Mouse (Mus musculus) hindbrain, embryonic 11.5 days (tissue): ENCODE data around the gene Aldh1l1. TPM values are rescaled to one million over a fixed set of nuclear protein-coding genes. Genes with fewer than 3 reads are reported as not detected.

Experiments
- ATAC-seq: fragments of 200-750 bp; cut with Nextera tagmentation; 2 replicates; pipeline ENCODE4 v1.8.0; 2017; ENCODE audit warnings: mild to moderate bottlenecking, moderate TSS enrichment, moderate library complexity; ENCODE audit not compliant: low FRiP score
- DNase-seq: peaks from one replicate; pipeline ENCODE4 v3.0.0-alpha.2; 2015; ENCODE audit warnings: low spot score
- H3K27ac ChIP-seq: fragments of 300-500 bp; sonication (generic); 2 replicates; pipeline ENCODE4 v1.5.1; 2014; ENCODE audit warnings: mild to moderate bottlenecking, low read depth, low read length
- H3K27me3 ChIP-seq: fragments of 300-500 bp; sonication (generic); 2 replicates; pipeline ENCODE4 v1.6.1; 2014; ENCODE audit warnings: mild to moderate bottlenecking, low read length, moderate library complexity, mixed read lengths; ENCODE audit not compliant: control insufficient read depth, insufficient read depth
- H3K36me3 ChIP-seq: fragments of 300-500 bp; sonication (generic); 2 replicates; pipeline ENCODE4 v1.6.1; 2014; ENCODE audit warnings: mild to moderate bottlenecking, low read length, moderate library complexity, mixed read lengths; ENCODE audit not compliant: control insufficient read depth, insufficient read depth
- H3K4me1 ChIP-seq: fragments of 300-500 bp; sonication (generic); replicated peaks from 2 replicates; pipeline ENCODE4 v1.6.1; 2014; ENCODE audit warnings: low read length, mixed read lengths; ENCODE audit not compliant: control insufficient read depth, insufficient read depth
- H3K4me2 ChIP-seq: fragments of 300-500 bp; sonication (generic); replicated peaks from 2 replicates; pipeline ENCODE4 v1.6.1; 2014; ENCODE audit warnings: mild to moderate bottlenecking, low read depth, low read length
- H3K4me3 ChIP-seq: fragments of 300-500 bp; sonication (generic); 2 replicates; pipeline ENCODE4 v1.5.1; 2014; ENCODE audit warnings: low read depth, low read length
- H3K9ac ChIP-seq: fragments of 300-500 bp; sonication (generic); 2 replicates; pipeline ENCODE4 v1.6.1; 2014; ENCODE audit warnings: low read depth, low read length
- H3K9me3 ChIP-seq: fragments of 300-500 bp; sonication (generic); 2 replicates; pipeline ENCODE4 v1.6.1; 2016; ENCODE audit warnings: low read length; ENCODE audit not compliant: control insufficient read depth
- WGBS: fragments of 180-500 bp; shearing (Covaris S2); extraction: QIAGEN DNeasy Blood & Tissue Kit; methylation state at CpG from one replicate; pipeline ENCODE4 v1.1.7; 2014; 5-methylcytosine and 5-hydroxymethylcytosine counted together
- polyA plus RNA-seq: library from polyadenylated mRNA; unstranded; fragments of >200 nt; fragmentation: Nextera tagmentation; extraction: Ambion mirVana; gene quantifications from 2 replicates; pipeline ENCODE4 v1.2.1, GENCODE M21; 2014

Gene Aldh1l1
- polyA plus RNA-seq, 1 experiment from 2014 or later, result 2.2 TPM

DNA sequence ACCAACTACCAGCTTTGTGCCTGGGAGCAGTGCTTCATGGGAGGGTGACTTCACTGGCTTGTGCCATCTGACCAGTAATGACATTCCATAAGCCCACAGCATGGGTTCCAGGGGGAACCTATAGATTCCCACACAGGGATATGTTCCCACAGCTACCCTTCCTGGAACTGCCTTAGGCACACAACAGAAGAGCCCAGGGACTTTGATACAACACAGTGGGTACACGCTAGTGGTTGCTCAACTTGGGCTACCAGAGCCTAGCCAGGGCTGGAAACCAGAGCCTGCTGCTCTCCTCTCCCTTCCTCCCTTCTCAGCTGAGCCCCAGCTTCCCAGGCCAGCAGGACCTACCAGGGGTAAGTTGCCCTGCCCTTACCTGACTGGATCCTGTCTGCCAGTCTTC, 54.3 kb downstream of the Aldh1l1 start:
- Histone ChIP-seq H3K9me3 (no peaks in the 10 kb centered on the region), H3K4me3 (no peak overlapping the region), H3K4me2 (no peak overlapping the region), H3K4me1 (no peaks in the 10 kb centered on the region), H3K36me3 (no peaks in the 10 kb centered on the region), H3K27ac (peak overlapping the region; percentile 83), H3K27me3 (no peaks in the 10 kb centered on the region), H3K9ac (no peak overlapping the region)
- no peak for DNase-seq
- WGBS, result 90% methylated on average over 1 of the region's 1 CpGs
- no peak for ATAC-seq

DNA sequence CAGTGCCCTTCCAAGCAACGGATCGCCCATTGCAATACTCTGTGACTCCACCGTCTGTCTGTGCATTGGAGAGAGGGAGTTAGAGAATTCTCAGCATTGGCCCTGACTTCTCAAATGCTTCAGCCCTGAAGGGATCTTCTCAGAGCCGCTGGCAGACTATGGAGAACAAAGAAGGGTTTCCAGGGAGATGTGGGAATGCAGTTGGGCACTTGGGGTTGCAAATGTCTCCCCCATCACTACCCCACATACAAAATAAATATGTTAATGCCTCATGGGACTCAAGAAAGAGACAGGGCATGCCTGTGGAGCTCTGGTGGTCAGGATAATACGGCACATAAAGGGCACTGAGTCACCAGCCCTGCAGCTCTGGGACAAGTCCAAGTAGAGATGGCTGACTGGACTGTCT, 55.1 kb downstream of the Aldh1l1 start:
- Histone ChIP-seq H3K9me3 (no peaks in the 10 kb centered on the region), H3K36me3 (no peaks in the 10 kb centered on the region), H3K9ac (no peak overlapping the region), H3K27ac (peak overlapping the region; percentile 83), H3K4me1 (no peaks in the 10 kb centered on the region), H3K4me2 (no peak overlapping the region), H3K27me3 (no peaks in the 10 kb centered on the region), H3K4me3 (no peak overlapping the region)
- no peak for DNase-seq
- peak; percentile 73 for ATAC-seq
- WGBS, result 37% methylated on average over 5 of the region's 5 CpGs

DNA sequence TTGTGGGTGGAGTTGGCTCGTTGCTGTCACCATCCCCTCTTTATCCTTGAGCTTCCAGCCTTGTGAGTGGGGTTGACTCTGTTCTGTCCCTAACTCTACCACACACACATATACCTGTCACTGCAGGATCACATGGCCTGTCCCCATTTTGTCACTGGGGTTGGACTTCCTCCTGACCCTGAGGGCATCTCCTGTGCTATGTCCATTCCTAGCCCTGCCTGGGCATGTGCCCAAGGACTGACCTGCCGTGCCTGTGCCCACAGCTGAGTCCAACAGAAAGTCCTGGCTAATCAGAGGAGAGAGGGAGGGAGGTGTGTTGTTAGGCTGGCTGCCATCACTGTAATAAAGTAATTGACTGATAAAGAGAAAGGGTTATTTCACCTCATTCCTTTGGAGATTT, 58.2 kb downstream of the Aldh1l1 start:
- Histone ChIP-seq H3K9ac (no peak overlapping the region), H3K4me3 (no peak overlapping the region), H3K9me3 (no peaks in the 10 kb centered on the region), H3K27ac (no peak overlapping the region), H3K4me1 (no peaks in the 10 kb centered on the region), H3K4me2 (no peak overlapping the region), H3K27me3 (no peaks in the 10 kb centered on the region), H3K36me3 (no peaks in the 10 kb centered on the region)
- ATAC-seq, result no peak
- WGBS, result 69% methylated on average over 2 of the region's 2 CpGs
- no peak for DNase-seq

DNA sequence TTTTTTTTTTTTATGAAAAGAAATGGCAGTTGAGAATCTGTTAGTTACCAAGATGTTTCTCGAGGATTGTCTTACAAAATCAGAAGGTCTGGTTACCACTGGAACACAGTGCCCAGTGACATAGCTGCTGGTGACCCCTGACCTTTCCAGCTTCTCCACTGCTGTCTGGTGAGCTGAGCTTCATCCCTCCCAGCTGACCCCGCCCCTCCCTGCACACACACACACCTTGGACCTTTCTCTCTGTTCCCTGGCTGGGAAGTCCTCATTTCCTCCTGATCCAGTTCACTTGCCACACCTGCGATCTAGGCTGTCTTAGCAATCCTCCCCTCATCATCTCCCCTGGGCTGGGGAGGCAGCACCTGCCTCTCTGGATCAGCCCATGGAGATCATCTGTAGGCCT, 60.0 kb downstream of the Aldh1l1 start:
- H3K27ac ChIP-seq, result no peak overlapping the region
- no peaks in the 10 kb centered on the region for H3K27me3 ChIP-seq
- no peaks in the 10 kb centered on the region for H3K4me1 ChIP-seq
- H3K4me2 ChIP-seq, result no peak overlapping the region
- H3K9me3 ChIP-seq, result no peaks in the 10 kb centered on the region
- 64% methylated on average over 3 of the region's 3 CpGs for WGBS
- DNase-seq (no peak), ATAC-seq (no peak)
- H3K36me3 ChIP-seq, result no peaks in the 10 kb centered on the region
- H3K9ac ChIP-seq, result no peak overlapping the region
- no peak overlapping the region for H3K4me3 ChIP-seq

DNA sequence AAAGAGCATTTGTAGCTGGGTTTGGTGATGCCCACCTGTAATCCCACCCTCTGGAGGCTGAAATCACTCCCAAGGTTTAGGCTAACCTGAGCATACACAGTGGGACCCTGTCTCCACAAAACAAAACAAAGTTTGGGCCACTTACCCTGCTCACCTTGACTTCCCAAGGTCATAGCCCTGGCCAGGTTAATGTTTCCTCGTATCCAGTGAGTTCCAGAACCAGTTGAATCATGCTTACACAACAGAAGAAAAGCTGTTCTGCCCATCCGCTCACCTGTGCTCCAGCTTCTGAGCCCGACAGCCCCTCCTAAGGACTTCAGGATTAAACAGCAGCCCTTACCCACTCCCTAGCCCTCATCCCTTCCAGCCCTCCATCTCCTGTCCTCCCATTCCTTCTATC, 60.8 kb downstream of the Aldh1l1 start:
- 85% methylated on average over 3 of the region's 3 CpGs for WGBS
- H3K4me1 ChIP-seq, result no peaks in the 10 kb centered on the region
- no peak overlapping the region for H3K4me3 ChIP-seq
- no peak overlapping the region for H3K4me2 ChIP-seq
- no peaks in the 10 kb centered on the region for H3K27me3 ChIP-seq
- no peak for ATAC-seq
- H3K9ac ChIP-seq, result no peak overlapping the region
- H3K36me3 ChIP-seq, result no peaks in the 10 kb centered on the region
- no peak for DNase-seq
- H3K9me3 ChIP-seq, result no peaks in the 10 kb centered on the region
- no peak overlapping the region for H3K27ac ChIP-seq

DNA sequence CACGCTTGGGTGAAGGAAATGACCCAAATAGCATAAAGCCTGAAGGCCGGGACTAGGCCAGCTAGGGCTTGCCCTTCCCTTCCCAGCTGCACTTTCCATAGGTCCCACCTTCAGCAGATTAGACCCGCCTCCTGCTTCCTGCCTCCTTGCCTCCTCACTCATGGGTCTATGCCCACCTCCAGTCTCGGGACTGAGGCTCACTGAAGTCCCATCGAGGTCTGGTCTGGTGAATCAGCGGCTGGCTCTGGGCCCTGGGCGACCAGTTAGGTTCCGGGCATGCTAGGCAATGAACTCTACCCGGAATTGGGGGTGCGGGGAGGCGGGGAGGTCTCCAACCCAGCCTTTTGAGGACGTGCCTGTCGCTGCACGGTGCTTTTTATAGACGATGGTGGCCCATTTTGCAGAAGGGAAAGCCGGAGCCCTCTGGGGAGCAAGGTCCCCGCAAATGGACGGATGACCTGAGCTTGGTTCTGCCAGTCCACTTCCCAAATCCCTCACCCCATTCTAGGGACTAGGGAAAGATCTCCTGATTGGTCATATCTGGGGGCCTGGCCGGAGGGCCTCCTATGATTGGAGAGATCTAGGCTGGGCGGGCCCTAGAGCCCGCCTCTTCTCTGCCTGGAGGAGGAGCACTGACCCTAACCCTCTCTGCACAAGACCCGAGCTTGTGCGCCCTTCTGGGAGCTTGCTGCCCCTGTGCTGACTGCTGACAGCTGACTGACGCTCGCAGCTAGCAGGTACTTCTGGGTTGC, 64.1 kb downstream of the Aldh1l1 start:
- no peaks in the 10 kb centered on the region for H3K9me3 ChIP-seq
- peak overlapping the region; percentile 28 for H3K4me2 ChIP-seq
- no peak overlapping the region for H3K27ac ChIP-seq
- no peaks in the 10 kb centered on the region for H3K36me3 ChIP-seq
- ATAC-seq, result peak; percentile 84
- no peak overlapping the region for H3K9ac ChIP-seq
- no peaks in the 10 kb centered on the region for H3K4me1 ChIP-seq
- 10% methylated on average over 25 of the region's 25 CpGs for WGBS
- H3K4me3 ChIP-seq, result 0 out of 2 replicates have a peak overlapping the region, but pooled peaks have one; percentile 6
- DNase-seq, result peak; percentile 59
- H3K27me3 ChIP-seq, result no peaks in the 10 kb centered on the region

DNA sequence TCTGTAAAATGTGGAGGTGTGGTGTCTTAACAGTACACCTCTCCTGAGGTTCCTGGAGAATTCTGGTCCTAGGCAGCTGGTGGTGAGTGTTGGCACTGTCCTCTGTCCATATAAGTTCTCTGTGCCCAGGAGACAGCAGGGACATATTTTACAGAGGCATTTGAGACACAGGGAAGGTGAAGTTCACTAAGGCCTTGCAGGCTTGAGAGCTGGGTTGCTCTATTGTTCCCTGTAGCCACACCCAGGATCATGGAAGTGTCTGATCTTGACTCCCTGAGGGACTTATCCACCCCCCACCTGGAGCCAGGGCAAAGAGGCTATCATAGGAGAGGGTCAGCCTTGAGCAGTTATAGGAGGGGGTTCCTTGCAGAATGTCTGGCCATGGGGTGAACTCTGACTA, 65.0 kb downstream of the Aldh1l1 start:
- H3K4me1 ChIP-seq, result no peaks in the 10 kb centered on the region
- H3K4me3 ChIP-seq, result no peak overlapping the region
- DNase-seq (no peak), ATAC-seq (no peak)
- no peaks in the 10 kb centered on the region for H3K27me3 ChIP-seq
- no peaks in the 10 kb centered on the region for H3K9me3 ChIP-seq
- no peaks in the 10 kb centered on the region for H3K36me3 ChIP-seq
- no peak overlapping the region for H3K9ac ChIP-seq
- 0 out of 2 replicates have a peak overlapping the region, but pooled peaks have one; percentile 5 for H3K4me2 ChIP-seq
- H3K27ac ChIP-seq, result no peak overlapping the region

DNA sequence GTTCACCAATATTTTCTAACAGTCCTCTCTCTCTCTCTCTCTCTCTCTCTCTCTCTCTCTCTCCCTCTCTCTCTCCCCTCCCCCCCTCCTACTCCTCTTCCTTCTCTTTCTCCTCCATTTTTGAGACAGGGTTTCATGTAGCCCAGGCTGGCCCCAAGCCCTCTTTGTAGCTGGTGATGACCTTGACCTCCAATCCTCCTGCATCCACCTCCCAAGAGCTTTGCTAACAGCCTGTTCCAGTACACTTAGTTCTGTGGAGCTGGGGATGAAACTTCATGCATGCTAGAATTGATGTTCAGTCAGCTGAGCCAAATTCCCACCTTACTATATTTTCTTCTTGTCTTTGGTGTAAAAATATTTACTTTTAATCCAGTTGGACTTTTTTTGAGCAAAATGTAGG, 67.0 kb downstream of the Aldh1l1 start:
- no peak overlapping the region for H3K4me2 ChIP-seq
- H3K4me3 ChIP-seq, result no peak overlapping the region
- no peak overlapping the region for H3K9ac ChIP-seq
- H3K27me3 ChIP-seq, result no peaks in the 10 kb centered on the region
- no peak for DNase-seq
- no peaks in the 10 kb centered on the region for H3K36me3 ChIP-seq
- H3K9me3 ChIP-seq, result no peaks in the 10 kb centered on the region
- ATAC-seq, result no peak
- H3K4me1 ChIP-seq, result no peaks in the 10 kb centered on the region
- H3K27ac ChIP-seq, result no peak overlapping the region

DNA sequence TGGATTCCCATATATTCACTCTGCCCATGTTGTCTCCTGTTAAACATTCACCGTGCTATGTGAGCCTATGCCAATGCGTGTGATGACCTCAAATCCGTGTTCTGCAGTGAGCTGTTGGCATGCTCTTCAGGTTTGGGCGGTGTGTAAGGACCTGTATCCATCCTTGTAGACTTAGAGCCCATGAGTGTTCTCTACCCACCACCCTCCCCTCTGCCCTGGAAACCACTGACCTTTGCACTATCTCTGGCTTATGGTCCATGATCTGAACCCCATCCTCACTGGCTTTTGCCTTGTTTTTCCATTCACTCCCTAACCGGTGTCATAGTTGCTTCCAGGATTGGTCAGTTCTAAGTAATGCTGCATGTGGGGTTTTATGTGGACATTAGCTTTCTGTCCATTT, 67.5 kb downstream of the Aldh1l1 start:
- DNase-seq, result no peak
- no peak overlapping the region for H3K9ac ChIP-seq
- no peak overlapping the region for H3K27ac ChIP-seq
- no peak for ATAC-seq
- no peak overlapping the region for H3K4me3 ChIP-seq
- no peaks in the 10 kb centered on the region for H3K36me3 ChIP-seq
- WGBS, result 89% methylated on average over 5 of the region's 5 CpGs
- no peaks in the 10 kb centered on the region for H3K9me3 ChIP-seq
- H3K4me1 ChIP-seq, result no peaks in the 10 kb centered on the region
- no peaks in the 10 kb centered on the region for H3K27me3 ChIP-seq
- H3K4me2 ChIP-seq, result no peak overlapping the region
